29 mouse cellular contexts compared by ENCODE assay signal in genomic region chr14:107264182-107264581, GRCm38 (mm10).
"Had no signal": no experiment of that assay in that cellular context is flagged by ENCODE, and none has a peak within 500 bp of the region (broad histone marks: within the 10 kb centered on the region; RNA-seq: fewer than 3 reads in every experiment).

No protein-coding gene starts in this region.

- H3K27ac ChIP-seq: left cerebral cortex, adult 2 months; limb, embryonic 10.5 days; limb, embryonic 12.5 days; limb, embryonic 13.5 days; limb, embryonic 15.5 days; liver, embryonic 12.5 days; liver, embryonic 13.5 days; liver, embryonic 14.5 days; liver, embryonic 15.5 days; macrophage; midbrain, embryonic 10.5 days; midbrain, embryonic 12.5 days; midbrain, embryonic 13.5 days; midbrain, embryonic 15.5 days; neural tube, embryonic 12.5 days; neural tube, embryonic 13.5 days had no signal

- DNase-seq: layer of hippocampus, postnatal 36 days; left cerebral cortex, postnatal 4 days; liver; liver, embryonic 13.5 days; liver, postnatal 0 days; lung, adult 18-20 months; lung, postnatal 10 days; lung, postnatal 36 days; midbrain, embryonic 14.5 days had no signal

- H3K36me3 ChIP-seq: limb, embryonic 10.5 days; limb, embryonic 12.5 days; limb, embryonic 13.5 days; limb, embryonic 15.5 days; liver, embryonic 12.5 days; liver, embryonic 13.5 days; liver, embryonic 15.5 days; midbrain, embryonic 10.5 days; midbrain, embryonic 12.5 days; midbrain, embryonic 13.5 days; midbrain, embryonic 15.5 days; neural tube, embryonic 12.5 days; neural tube, embryonic 13.5 days had no signal

- ATAC-seq: liver, embryonic 12.5 days; liver, postnatal 0 days; midbrain, embryonic 13.5 days; midbrain, embryonic 15.5 days; midbrain, embryonic 16.5 days had no signal

- H3K27me3 ChIP-seq: limb, embryonic 12.5 days; limb, embryonic 13.5 days; limb, embryonic 15.5 days; liver, embryonic 12.5 days; liver, embryonic 13.5 days; liver, embryonic 15.5 days; megakaryocyte, embryonic 14.5 days; midbrain, embryonic 12.5 days; midbrain, embryonic 13.5 days; midbrain, embryonic 15.5 days; neural tube, embryonic 12.5 days; neural tube, embryonic 13.5 days had no signal

- H3K4me1 ChIP-seq: limb, embryonic 10.5 days; limb, embryonic 12.5 days; limb, embryonic 13.5 days; limb, embryonic 15.5 days; liver, embryonic 12.5 days; liver, embryonic 13.5 days; liver, embryonic 15.5 days; megakaryocyte, embryonic 14.5 days; midbrain, embryonic 10.5 days; midbrain, embryonic 12.5 days; midbrain, embryonic 13.5 days; midbrain, embryonic 15.5 days; neural tube, embryonic 12.5 days; neural tube, embryonic 13.5 days had no signal

- H3K4me2 ChIP-seq: limb, embryonic 12.5 days; limb, embryonic 13.5 days; limb, embryonic 15.5 days; liver, embryonic 11.5 days; liver, embryonic 12.5 days; liver, embryonic 13.5 days; liver, embryonic 15.5 days; midbrain, embryonic 11.5 days; midbrain, embryonic 12.5 days; midbrain, embryonic 13.5 days; midbrain, embryonic 15.5 days; neural tube, embryonic 12.5 days; neural tube, embryonic 13.5 days had no signal

- H3K9ac ChIP-seq: limb, embryonic 12.5 days; limb, embryonic 13.5 days; limb, embryonic 15.5 days; liver, embryonic 12.5 days; liver, embryonic 13.5 days; liver, embryonic 14.5 days; liver, embryonic 15.5 days; liver, postnatal 0 days; midbrain, embryonic 12.5 days; midbrain, embryonic 13.5 days; midbrain, embryonic 15.5 days; neural tube, embryonic 12.5 days; neural tube, embryonic 13.5 days had no signal

- H3K4me3 ChIP-seq: left cerebral cortex, adult 2 months; limb, embryonic 10.5 days; limb, embryonic 12.5 days; limb, embryonic 13.5 days; limb, embryonic 15.5 days; liver, embryonic 12.5 days; liver, embryonic 13.5 days; liver, embryonic 15.5 days; megakaryocyte, embryonic 14.5 days; midbrain, embryonic 10.5 days; midbrain, embryonic 12.5 days; midbrain, embryonic 13.5 days; midbrain, embryonic 15.5 days; myocyte; neural tube, embryonic 12.5 days; neural tube, embryonic 13.5 days had no signal

- H3K9me3 ChIP-seq: limb, embryonic 10.5 days; limb, embryonic 12.5 days; limb, embryonic 13.5 days; limb, embryonic 15.5 days; liver, embryonic 12.5 days; liver, embryonic 15.5 days; midbrain, embryonic 10.5 days; midbrain, embryonic 12.5 days; midbrain, embryonic 13.5 days; midbrain, embryonic 15.5 days; neural tube, embryonic 12.5 days; neural tube, embryonic 13.5 days had no signal
